Mouse (Mus musculus) E14TG2a.4 (cell line): ENCODE measurements around the gene Ccdc194.

Experiments
- H3K27me3 ChIP-seq: 2 replicates; pipeline ENCODE4 v1.6.1; 2014; ENCODE audit warnings: low read length, control low read depth; ENCODE audit not compliant: insufficient read depth
- H3K36me3 ChIP-seq: 2 replicates; pipeline ENCODE4 v1.6.1; 2014; ENCODE audit warnings: low read length, control low read depth; ENCODE audit not compliant: insufficient read depth
- H3K4me1 ChIP-seq: replicated peaks from 2 replicates; pipeline ENCODE4 v1.6.1; 2014; ENCODE audit warnings: low read depth, low read length, control low read depth
- H3K4me3 ChIP-seq: replicated peaks from 2 replicates; pipeline ENCODE4 v1.5.1; 2014; ENCODE audit warnings: mild to moderate bottlenecking, low read length
- H3K9me3 ChIP-seq: 2 replicates; pipeline ENCODE4 v1.6.1; 2014; ENCODE audit warnings: low read length, control low read depth
- CTCF ChIP-seq: conservative IDR thresholded peaks from 2 replicates; pipeline ENCODE4 v1.5.1; 2014; ENCODE audit warnings: low read length
- NANOG ChIP-seq: IDR thresholded peaks from 2 replicates; pipeline ENCODE4 v1.6.1; 2014; ENCODE audit warnings: borderline replicate concordance, low read length, mixed read lengths
- POU5F1 ChIP-seq: IDR thresholded peaks from 2 replicates; pipeline ENCODE4 v1.6.1; 2014; ENCODE audit warnings: low read length, borderline replicate concordance

The Ccdc194 gene

GRCm38 (mm10) chr8:71525226-71526050 lies at the start of gene Ccdc194:
Gene Ccdc194, minus strand, starts transcription at chr8:71525711.
- Histone ChIP-seq H3K4me3 (peak within 1 kb of the TSS; percentile 68), H3K9me3 (no peaks in the 10 kb centered on the region), H3K36me3 (no peaks in the 10 kb centered on the region), H3K27me3 (peaks cover 70% of the 10 kb centered on the region), H3K4me1 (peaks cover 82% of the 10 kb centered on the region)
- TF ChIP-seq POU5F1: no peak
- no peak for TF ChIP-seq CTCF
- TF ChIP-seq NANOG: no peak

- TF ChIP-seq NANOG (no peak), POU5F1 (no peak), CTCF (no peak)
- Histone ChIP-seq H3K36me3 (no peaks in the 10 kb centered on the region), H3K4me1 (peaks cover 46% of the 10 kb centered on the region), H3K27me3 (no peaks in the 10 kb centered on the region), H3K4me3 (no peak overlapping the region), H3K9me3 (no peaks in the 10 kb centered on the region)
Observed at GRCm38 (mm10) chr8:71575020-71575419, 49.5 kb upstream of the Ccdc194 start.

- no peaks in the 10 kb centered on the region for H3K27me3 ChIP-seq
- no peaks in the 10 kb centered on the region for H3K9me3 ChIP-seq
- TF ChIP-seq NANOG (no peak), POU5F1 (no peak), CTCF (no peak)
- H3K4me1 ChIP-seq: peaks cover 40% of the 10 kb centered on the region
- H3K4me3 ChIP-seq: no peak overlapping the region
- no peaks in the 10 kb centered on the region for H3K36me3 ChIP-seq
Observed at GRCm38 (mm10) chr8:71574426-71574825, 48.9 kb upstream of the Ccdc194 start.

GRCm38 (mm10) chr8:71572847-71573633 lies 47.5 kb upstream of the Ccdc194 start:
- Histone ChIP-seq H3K4me3 (no peak overlapping the region), H3K9me3 (no peaks in the 10 kb centered on the region), H3K27me3 (peaks cover 2% of the 10 kb centered on the region; the same call in 1 of the 2 replicates), H3K4me1 (peaks cover 39% of the 10 kb centered on the region), H3K36me3 (no peaks in the 10 kb centered on the region)
- no peak for TF ChIP-seq NANOG
- TF ChIP-seq POU5F1: no peak

GRCm38 (mm10) chr8:71572077-71572476 lies 46.6 kb upstream of the Ccdc194 start:
- H3K4me3 ChIP-seq: no peak overlapping the region
- peaks cover 45% of the 10 kb centered on the region for H3K4me1 ChIP-seq
- peaks cover 12% of the 10 kb centered on the region for H3K27me3 ChIP-seq
- TF ChIP-seq CTCF (no peak), POU5F1 (no peak), NANOG (no peak)
- H3K36me3 ChIP-seq: no peaks in the 10 kb centered on the region
- no peaks in the 10 kb centered on the region for H3K9me3 ChIP-seq

GRCm38 (mm10) chr8:71570291-71570954 lies 44.9 kb upstream of the Ccdc194 start:
- no peak for TF ChIP-seq NANOG
- no peak for TF ChIP-seq POU5F1
- TF ChIP-seq CTCF: no peak
- H3K36me3 ChIP-seq: no peaks in the 10 kb centered on the region
- H3K4me3 ChIP-seq: peak overlapping the region; percentile 92
- H3K9me3 ChIP-seq: no peaks in the 10 kb centered on the region
- H3K4me1 ChIP-seq: peaks cover 60% of the 10 kb centered on the region
- H3K27me3 ChIP-seq: peaks cover 23% of the 10 kb centered on the region

GRCm38 (mm10) chr8:71569366-71570290 lies 44.1 kb upstream of the Ccdc194 start:
- TF ChIP-seq NANOG: no peak
- TF ChIP-seq POU5F1: no peak
- no peak for TF ChIP-seq CTCF
- Histone ChIP-seq H3K9me3 (no peaks in the 10 kb centered on the region), H3K4me1 (peaks cover 59% of the 10 kb centered on the region), H3K27me3 (peaks cover 28% of the 10 kb centered on the region), H3K36me3 (no peaks in the 10 kb centered on the region), H3K4me3 (peak overlapping the region; percentile 92)
